Mouse (Mus musculus) megakaryocyte-erythroid progenitor cell, adult 5-6 weeks (primary cell): ENCODE data around the gene Camta1. TPM values are rescaled to one million over a fixed set of nuclear protein-coding genes. Genes with fewer than 3 reads are reported as not detected.

Experiments
- ATAC-seq: replicated peaks from 2 replicates; pipeline ENCODE4 v1.8.0; 2016; ENCODE audit warnings: mild to moderate bottlenecking, inconsistent platforms; ENCODE audit not compliant: severe bottlenecking, poor library complexity, low FRiP score, low TSS enrichment
- total RNA-seq, 2 experiments: library from RNA; stranded (forward) in 1 of 2; stranded (reverse) in 1 of 2; fragments of 200-1000, 215-1000 nt in 1 of 2; fragments of >200 nt in 1 of 2; fragmentation: Nextera tagmentation in 1 of 2; gene quantifications; 2 replicates each; pipeline ENCODE4 v1.2.3; 2014 to 2017

The Camta1 gene
- total RNA-seq, 2 experiments from 2014 or later, result 52.1 to 68.4 TPM

- ATAC-seq, result no peak
These were observed 436.5 kb downstream of the Camta1 start for GRCm38 (mm10) chr4:151425133-151425532.

DNA sequence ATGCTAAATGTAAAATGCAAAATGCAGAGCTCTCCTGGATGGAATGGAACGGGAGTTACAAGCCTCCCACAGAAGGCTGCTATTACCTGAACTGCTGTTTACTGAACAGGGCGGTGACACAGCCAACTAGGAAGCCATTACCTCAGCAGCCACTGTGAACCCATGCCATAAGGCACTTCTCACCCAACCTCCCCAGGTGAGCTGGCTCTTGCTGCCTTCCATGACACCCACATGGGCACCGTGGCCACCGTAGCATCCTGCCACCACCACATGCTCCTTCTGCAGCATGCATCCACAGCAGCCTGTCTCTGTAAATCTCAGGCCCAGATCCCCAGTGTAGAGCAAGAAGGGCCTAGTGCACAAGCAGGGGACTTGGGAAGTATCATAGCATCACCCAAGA is 438.8 kb downstream of the Camta1 start:
- ATAC-seq, result no peak

DNA sequence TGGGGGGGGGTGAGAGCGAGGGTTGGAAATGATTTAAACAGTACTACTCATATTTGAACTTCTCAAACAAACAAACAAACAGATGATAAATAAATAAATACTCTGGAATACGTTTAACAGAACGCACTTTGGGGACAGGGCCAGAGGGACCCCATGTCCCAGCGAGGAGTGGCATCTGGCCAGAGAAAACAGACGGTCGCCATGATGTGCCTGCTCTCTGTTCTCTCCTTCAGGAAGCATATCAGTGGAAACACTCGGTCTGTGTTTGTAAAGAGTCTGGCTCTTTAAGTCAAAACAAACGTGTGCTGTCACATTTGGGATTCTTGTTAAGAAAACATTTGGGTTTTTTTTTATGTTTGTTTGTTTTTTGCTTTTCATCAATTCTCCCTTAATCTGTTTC is 439.3 kb downstream of the Camta1 start:
- ATAC-seq, result no peak

DNA sequence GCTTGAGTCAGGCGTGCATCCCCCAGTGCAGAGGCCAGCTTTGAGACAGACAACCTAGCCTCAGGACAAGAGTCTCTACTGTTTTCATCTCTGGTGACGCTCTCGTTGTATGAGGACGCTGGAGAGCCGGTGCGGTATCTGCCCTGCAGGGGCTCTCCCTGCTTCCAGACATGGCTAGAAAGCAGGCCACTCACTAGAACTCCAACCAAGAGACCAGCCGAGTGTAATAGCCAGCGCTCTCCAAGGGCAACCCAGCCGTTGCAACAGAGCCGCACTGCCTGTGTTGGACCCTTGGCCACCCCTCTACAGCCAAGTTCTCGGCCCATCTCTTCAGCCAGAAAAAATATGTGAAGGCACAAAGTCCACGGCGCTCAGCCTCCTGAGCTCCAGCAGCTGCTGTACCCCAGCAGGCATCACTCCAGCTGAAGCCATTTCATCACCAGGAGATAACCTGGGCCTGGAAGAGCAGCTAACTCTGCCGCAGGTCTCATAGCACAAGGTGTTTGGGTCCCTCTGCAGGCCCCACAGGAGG is 443.3 kb downstream of the Camta1 start:
- ATAC-seq, result no peak

DNA sequence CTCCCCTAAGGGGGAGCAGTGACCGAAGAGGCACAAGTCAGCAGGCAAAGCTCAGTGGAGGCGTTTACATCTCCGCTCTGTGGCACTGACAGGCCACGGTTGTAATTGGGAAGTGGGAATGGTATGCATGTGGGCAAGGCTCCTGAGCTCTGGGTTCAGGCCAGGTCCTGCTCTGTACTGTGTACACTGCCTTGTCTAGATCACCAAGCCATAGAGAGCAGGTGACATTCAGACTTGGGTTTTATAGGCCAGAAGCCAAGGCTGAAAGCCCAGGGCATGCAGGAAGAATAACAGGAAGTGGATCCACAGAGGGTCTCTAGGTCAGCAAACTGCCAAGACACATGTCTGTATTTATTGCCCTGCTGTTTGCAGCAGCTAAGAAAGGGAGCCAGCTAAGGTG is 445.9 kb downstream of the Camta1 start:
- ATAC-seq, result no peak

DNA sequence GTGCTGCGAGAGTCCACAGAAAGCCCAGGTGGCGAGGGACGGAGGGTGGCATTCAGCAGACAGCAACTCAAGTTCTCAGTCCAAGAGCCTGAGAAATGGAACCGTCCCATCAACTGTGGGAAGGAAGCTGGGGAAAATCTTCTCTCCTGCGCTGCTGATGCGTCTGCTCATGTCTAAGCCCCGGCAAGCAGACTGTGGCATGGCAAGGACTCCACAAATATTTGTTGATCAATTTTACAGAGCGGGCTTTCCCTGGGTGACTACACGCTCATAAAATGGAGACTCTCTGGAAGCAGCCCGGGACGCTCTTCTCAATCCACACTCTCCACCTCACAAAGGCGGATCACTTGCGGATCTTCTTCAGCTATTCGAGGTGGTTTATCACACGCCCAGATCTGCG is 446.3 kb downstream of the Camta1 start:
- ATAC-seq, result no peak

DNA sequence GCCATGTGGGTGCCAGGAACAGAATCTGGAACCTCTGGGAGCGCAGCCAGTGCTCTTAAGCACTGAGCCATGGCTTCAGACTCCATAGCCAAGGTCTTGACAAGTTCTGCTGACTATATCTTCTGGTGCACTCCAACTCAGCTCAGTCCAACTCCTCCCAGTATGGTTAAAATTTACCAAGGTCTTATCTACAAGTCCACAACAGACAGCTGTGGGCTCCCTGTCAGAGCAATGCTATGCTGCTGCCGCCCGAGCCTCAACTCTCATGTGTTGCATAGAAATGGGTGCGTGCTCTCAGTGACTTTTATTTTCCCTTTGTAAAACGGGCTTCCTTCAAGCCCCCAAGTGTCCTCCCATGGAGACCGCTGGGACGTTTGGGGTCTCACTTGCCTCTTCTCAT is 446.7 kb downstream of the Camta1 start:
- no peak for ATAC-seq

- ATAC-seq, result no peak
These were observed 450.0 kb downstream of the Camta1 start for GRCm38 (mm10) chr4:151411641-151412061.

DNA sequence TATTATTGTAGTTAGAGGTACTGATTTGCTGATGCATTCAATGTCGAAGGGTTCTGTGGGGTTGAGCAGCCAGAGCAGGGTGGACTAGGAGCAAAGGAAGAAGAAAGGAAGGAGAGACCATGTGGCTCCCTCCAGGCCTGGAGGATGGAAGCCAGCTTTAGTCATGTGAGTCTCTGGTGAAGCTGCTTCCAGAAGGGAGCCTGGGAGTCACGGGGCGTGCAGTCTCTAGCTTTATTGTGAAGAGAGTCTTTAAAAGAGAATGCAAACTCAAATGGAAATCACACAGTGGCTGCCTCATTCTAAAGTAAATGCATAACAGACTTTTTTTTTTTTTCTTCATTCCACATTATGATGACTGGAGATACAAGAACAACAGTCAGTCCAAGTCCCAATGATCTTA is 450.7 kb downstream of the Camta1 start:
- no peak for ATAC-seq

DNA sequence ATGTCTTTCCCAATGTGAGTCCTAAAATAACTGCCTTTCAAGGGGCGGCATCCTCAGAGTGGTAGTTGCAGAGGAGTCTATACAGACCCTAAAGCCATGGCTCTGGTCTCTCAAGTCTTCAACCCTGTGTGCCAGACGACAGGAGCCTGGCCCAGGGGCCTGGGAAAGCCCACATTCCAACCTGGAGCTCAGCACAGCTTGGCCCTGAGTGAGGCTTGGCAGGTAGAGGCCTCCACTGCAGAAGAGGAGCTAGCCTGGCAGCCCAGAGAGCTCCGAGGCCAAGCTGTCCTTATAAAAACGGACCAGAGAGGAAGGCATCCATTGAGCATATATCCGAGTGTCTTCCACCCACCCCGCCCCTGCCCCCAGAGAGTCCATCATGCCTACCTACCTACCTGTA is 452.4 kb downstream of the Camta1 start:
- no peak for ATAC-seq

DNA sequence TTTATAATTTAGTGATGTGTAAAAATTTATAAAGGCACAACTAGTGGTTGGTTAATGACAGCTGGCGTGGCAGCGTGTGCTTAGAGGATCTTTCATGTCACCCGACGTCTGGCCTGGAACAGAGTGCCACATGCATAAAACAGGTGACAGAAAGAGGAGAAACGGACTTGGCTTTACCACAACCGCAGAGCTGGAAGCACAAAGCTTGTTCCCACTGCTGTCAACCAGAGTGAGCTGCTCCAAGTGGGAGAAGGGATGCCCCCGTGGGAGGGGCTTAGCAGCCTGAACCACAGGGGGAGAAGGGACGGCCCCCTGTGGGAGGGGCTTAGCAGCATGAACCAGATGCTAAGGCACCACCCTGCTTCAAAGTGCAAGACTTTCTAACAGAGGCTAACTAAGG is 452.9 kb downstream of the Camta1 start:
- ATAC-seq, result no peak

- ATAC-seq, result no peak
These were observed 453.4 kb downstream of the Camta1 start for GRCm38 (mm10) chr4:151408246-151408645.

GRCm38 (mm10) chr4:151407129-151407528 is 454.5 kb downstream of the Camta1 start:
- ATAC-seq, result no peak

- ATAC-seq, result no peak
These were observed 457.0 kb downstream of the Camta1 start for GRCm38 (mm10) chr4:151404581-151405256.

- ATAC-seq, result no peak
These were observed 459.8 kb downstream of the Camta1 start for GRCm38 (mm10) chr4:151401685-151402397.

- ATAC-seq, result no peak
These were observed 465.1 kb downstream of the Camta1 start for GRCm38 (mm10) chr4:151396536-151396935.

- ATAC-seq, result no peak
These were observed 472.3 kb downstream of the Camta1 start for GRCm38 (mm10) chr4:151389345-151389744.

- no peak for ATAC-seq
These were observed 474.8 kb downstream of the Camta1 start for GRCm38 (mm10) chr4:151386701-151387451.

DNA sequence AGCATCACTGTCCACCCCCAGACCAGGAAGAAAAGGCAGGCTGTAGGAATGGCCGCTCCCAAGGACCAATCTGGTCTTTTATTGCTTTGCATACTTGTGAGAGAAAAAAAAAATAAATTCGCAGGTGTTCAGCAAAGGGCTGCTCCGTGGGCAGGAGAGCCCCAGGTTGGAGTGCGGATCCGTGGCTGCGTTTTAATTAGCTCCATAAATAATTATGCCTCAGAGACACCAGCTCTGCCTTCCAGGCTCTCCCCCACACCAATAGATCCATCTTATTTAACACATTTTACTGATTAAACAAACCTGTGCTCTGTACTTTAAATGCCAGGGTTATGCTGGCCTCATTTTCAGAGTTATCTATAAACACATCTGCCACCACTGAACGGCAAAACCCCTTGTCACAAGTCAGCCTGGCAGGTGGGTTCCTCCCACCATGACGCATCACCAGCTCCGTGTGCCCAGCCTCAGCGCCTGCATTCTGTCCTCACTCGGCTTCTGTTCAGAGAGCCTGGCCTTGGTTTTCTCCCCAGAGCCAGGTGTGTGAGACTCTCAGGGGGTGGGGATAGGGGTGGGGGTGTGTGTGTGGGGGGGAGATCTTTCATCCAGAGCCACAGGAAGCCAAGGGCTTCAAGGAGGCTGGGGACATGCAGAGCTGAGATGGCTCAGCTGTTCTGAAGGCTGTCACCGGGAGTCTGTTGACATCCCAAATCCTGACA is 475.5 kb downstream of the Camta1 start:
- 0 out of 2 replicates have a peak, but pooled peaks have one; percentile 26 for ATAC-seq

GRCm38 (mm10) chr4:151377731-151378130 is 483.9 kb downstream of the Camta1 start:
- ATAC-seq, result no peak
